Mouse (Mus musculus) C2C12 (cell line): ENCODE measurements around the gene Ufsp1. TPM values are rescaled to one million over a fixed set of nuclear protein-coding genes. Genes with fewer than 3 reads are reported as not detected.

Source experiments
- H3K27me3 ChIP-seq: one replicate; pipeline ENCODE4 v1.6.1; 2011; ENCODE audit not compliant: control insufficient read depth, insufficient read depth, insufficient read length
- H3K36me3 ChIP-seq: one replicate; pipeline ENCODE4 v1.6.1; 2011; ENCODE audit not compliant: control insufficient read depth, insufficient read depth
- H3K4me3 ChIP-seq: one replicate; pipeline ENCODE4 v1.5.1; 2011; ENCODE audit warnings: mild to moderate bottlenecking, control low read depth; ENCODE audit not compliant: poor library complexity, insufficient read depth, severe bottlenecking
- H3K79me2 ChIP-seq: one replicate; pipeline ENCODE4 v1.6.1; 2011; ENCODE audit not compliant: control insufficient read depth, insufficient read depth
- H3K79me3 ChIP-seq: one replicate; pipeline ENCODE4 v1.6.1; 2011; ENCODE audit warnings: low read depth, control low read depth
- H3ac ChIP-seq: one replicate; pipeline ENCODE3; 2011; ENCODE audit warnings: low read depth; ENCODE audit not compliant: control insufficient read depth, insufficient read length
- CTCF ChIP-seq: IDR thresholded peaks from one replicate; pipeline ENCODE4 v1.5.1; 2011; ENCODE audit not compliant: control insufficient read depth, insufficient read depth, insufficient read length
- FOSL1 ChIP-seq: IDR thresholded peaks from one replicate; pipeline ENCODE4 v1.8.0; 2011; ENCODE audit warnings: mild to moderate bottlenecking, low read length; ENCODE audit not compliant: poor library complexity, insufficient read depth, severe bottlenecking
- MAX ChIP-seq: IDR thresholded peaks from one replicate; pipeline ENCODE4 v1.6.1; 2011; ENCODE audit warnings: mild to moderate bottlenecking, control low read depth
- MYOD1 ChIP-seq: IDR thresholded peaks from one replicate; pipeline ENCODE4 v1.6.1; 2011; ENCODE audit warnings: low read depth; ENCODE audit not compliant: control insufficient read depth, insufficient read length
- MYOG ChIP-seq: IDR thresholded peaks from one replicate; pipeline ENCODE4 v1.6.1; 2011; ENCODE audit not compliant: control insufficient read depth, insufficient read length; ENCODE audit errors: extremely low read depth
- USF1 ChIP-seq: IDR thresholded peaks from one replicate; pipeline ENCODE4 v1.6.1; 2011; ENCODE audit warnings: low read depth, mild to moderate bottlenecking, control low read depth, moderate library complexity
- microRNA-seq: library from miRNA; unstranded; fragments of <30 nt; microRNA quantifications from one replicate; pipeline ENCODE4, GENCODE M21; 2019; ENCODE audit warnings: borderline microRNAs expressed
- polyA plus RNA-seq: library from polyadenylated mRNA; unstranded; fragments of >200 nt; fragmentation: generic; extraction: Trizol; gene quantifications from one replicate; pipeline ENCODE4 v1.2.1, GENCODE M21; 2012; ENCODE audit warnings: missing spikeins

Ufsp1 gene
- polyA plus RNA-seq, 1 experiment, result 10.6 TPM

DNA sequence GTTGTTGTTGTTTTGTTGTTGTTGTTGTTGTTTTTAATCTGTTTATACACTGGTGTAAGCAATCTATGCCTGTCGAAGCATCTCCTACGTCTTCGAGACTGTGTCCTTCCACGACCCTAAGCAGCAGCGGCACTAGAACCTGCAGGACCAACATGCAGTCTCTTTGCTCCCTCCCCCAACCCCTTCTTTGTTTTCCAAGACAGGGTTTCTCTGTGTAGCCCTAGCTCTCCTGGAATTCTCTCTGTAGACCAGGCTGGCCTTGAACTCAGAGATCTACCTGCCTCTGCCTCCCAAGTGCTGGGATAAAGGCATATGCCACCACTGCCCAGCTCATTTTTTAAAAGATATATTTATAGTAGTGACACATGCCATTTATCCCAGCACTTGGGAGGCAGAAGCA is 49.0 kb downstream of the Ufsp1 start:
- no peaks in the 10 kb centered on the region for H3K79me3 ChIP-seq
- TF ChIP-seq MAX (no peak), MYOG (no peak)
- H3ac ChIP-seq, result no peak overlapping the region
- no peak overlapping the region for H3K4me3 ChIP-seq
- H3K36me3 ChIP-seq, result no peaks in the 10 kb centered on the region
- no peaks in the 10 kb centered on the region for H3K79me2 ChIP-seq
- no peaks in the 10 kb centered on the region for H3K27me3 ChIP-seq

DNA sequence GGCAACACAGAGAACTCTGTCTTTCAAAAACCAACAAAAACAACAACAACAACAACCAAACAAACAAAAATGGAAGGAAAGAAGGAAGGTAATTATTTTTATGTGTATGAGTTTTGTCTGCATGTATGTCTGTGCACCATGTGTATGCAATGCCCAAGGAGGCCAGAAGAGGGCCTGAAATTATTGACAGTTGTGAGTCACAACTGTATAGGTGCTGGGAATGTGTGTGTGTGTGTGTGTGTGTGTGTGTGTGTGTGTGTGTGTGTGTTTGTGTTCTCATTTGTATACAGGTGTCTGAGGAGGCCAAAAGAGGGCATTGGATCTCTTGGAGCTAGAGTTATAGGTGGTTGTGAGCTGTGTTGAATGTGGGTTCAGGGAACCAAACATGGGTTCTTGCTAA is 49.4 kb downstream of the Ufsp1 start:
- Histone ChIP-seq H3K79me3 (no peaks in the 10 kb centered on the region), H3K27me3 (no peaks in the 10 kb centered on the region), H3ac (no peak overlapping the region), H3K79me2 (no peaks in the 10 kb centered on the region), H3K4me3 (no peak overlapping the region), H3K36me3 (no peaks in the 10 kb centered on the region)
- TF ChIP-seq MYOG (no peak), FOSL1 (no peak), MYOD1 (no peak), CTCF (no peak), USF1 (no peak)

Small RNA genes within 50 kb of the gene (microRNA-seq; reads per million reads assigned to microRNA genes)
- gene Mir7036 (0.64 reads per million, percentile 13 among the genes with 10 or more reads in this experiment), gene Mir8116 (not detected)

Other genes starting within 250 kb of the Ufsp1 start
- gene Ap1s1, start 248.5 kb upstream of the Ufsp1 start, polyA plus RNA-seq, result 360 TPM
- 131 TPM for gene Serpine1, start 222.4 kb upstream of the Ufsp1 start, polyA plus RNA-seq
- gene Trim56, start 178.4 kb upstream of the Ufsp1 start, polyA plus RNA-seq, result 7.4 TPM
- gene Muc3, start 145.3 kb upstream of the Ufsp1 start, polyA plus RNA-seq, result not detected
- gene Muc3a, start 82.2 kb upstream of the Ufsp1 start, polyA plus RNA-seq, result not detected
- 0.06 TPM for gene Ache, start 7.1 kb upstream of the Ufsp1 start, polyA plus RNA-seq
- gene Srrt, start 13.0 kb downstream of the Ufsp1 start, polyA plus RNA-seq, result 130 TPM
- gene Trip6, start 19.8 kb downstream of the Ufsp1 start, polyA plus RNA-seq, result 80.0 TPM
- gene Slc12a9, start 39.0 kb downstream of the Ufsp1 start, polyA plus RNA-seq, result 7.3 TPM
- gene Ephb4, start 55.5 kb downstream of the Ufsp1 start, polyA plus RNA-seq, result 25.2 TPM
- 0.01 TPM for gene Zan, start 182.4 kb downstream of the Ufsp1 start, polyA plus RNA-seq
- 63.5 TPM for gene Pop7, start 207.9 kb downstream of the Ufsp1 start, polyA plus RNA-seq
- 6.9 TPM for gene Gigyf1, start 223.9 kb downstream of the Ufsp1 start, polyA plus RNA-seq
- not detected for gene Epo, start 238.6 kb downstream of the Ufsp1 start, polyA plus RNA-seq
- gene Gnb2, start 238.9 kb downstream of the Ufsp1 start, polyA plus RNA-seq, result 672 TPM